Mouse (Mus musculus): ENCODE measurements around the gene Agap3. TPM values are rescaled to one million over a fixed set of nuclear protein-coding genes. Genes with fewer than 3 reads are reported as not detected.

Agap3 gene
- total RNA-seq, 2 experiments from 2014 or later: 67.8 to 71.0 TPM

DNA sequence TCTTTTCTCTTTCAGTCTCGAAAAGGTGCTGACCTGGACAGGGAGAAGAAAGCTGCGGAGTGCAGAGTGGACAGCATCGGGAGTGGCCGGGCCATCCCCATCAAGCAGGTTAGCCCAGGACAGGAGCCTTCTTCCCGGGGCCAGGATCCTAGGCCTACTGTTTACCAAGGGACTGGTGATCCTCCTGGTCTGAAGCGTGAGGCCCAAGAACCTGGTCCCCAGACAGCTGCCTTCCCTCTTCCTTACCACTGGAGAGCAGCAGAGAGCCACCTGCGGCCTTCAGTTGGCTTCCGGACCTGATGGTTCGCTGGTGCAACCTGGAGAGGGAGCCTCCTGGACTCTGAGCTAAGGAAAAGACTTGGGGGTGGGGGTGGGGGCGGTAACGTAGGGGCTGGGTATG, 31.3 kb downstream of the Agap3 start:
- intact Hi-C loops (cut with DNase I): no loop called here
- peak; percentile 72 for DNase-seq
- no peak overlapping the region for H3K4me3 ChIP-seq
- TF ChIP-seq CTCF (IDR thresholded peaks at IDR 0.05): peak; percentile 77
- H3K27ac ChIP-seq: no peak overlapping the region

DNA sequence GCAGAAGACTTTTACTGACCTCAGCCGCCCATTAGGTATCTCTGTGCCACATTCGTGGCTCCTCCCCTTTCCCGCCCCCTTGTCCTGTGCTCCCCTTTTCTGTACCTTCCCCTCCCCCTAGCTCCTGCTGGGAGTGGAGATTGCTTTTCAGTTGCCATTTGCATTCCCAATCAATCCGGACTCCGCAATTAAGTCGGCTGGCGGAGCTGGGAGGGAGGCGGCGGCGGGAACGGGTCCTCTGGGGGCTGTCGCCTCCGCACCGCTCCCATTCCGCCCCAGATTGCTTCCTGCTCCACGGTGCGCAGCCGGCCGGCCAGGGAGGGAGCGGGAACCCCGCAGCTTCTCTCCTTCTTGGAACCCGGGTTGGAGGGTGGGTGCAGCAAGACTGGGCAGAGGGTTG, 33.0 kb downstream of the Agap3 start:
- DNase-seq: no peak
- intact Hi-C loops (cut with DNase I): no loop called here
- TF ChIP-seq CTCF (IDR thresholded peaks at IDR 0.05): no peak
- H3K4me3 ChIP-seq: no peak overlapping the region
- no peak overlapping the region for H3K27ac ChIP-seq

DNA sequence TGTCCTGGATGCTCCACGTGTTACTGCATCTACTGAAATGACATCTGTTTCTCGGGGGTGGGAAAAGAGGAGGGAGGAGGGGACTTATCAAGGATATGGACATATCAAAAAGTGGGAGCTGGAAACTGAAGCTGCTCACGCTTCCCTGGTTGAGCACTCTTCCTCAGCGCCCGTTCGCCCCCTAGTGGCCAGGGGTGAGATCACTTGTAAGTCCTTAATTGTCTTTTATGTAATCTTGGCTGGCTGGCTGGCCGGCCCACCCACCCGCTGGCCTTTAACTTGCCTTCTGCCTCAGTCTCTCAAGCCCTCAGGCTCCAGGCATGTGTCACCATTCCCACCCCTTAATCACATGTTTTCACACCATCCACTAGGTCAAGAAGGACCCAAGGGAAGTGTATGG, 34.1 kb downstream of the Agap3 start:
- intact Hi-C loops (cut with DNase I): no loop called here
- Histone ChIP-seq H3K4me3 (no peak overlapping the region), H3K27ac (peak overlapping the region; percentile 55)
- peak; percentile 92 for DNase-seq
- TF ChIP-seq CTCF (IDR thresholded peaks at IDR 0.05): peak; percentile 92

DNA sequence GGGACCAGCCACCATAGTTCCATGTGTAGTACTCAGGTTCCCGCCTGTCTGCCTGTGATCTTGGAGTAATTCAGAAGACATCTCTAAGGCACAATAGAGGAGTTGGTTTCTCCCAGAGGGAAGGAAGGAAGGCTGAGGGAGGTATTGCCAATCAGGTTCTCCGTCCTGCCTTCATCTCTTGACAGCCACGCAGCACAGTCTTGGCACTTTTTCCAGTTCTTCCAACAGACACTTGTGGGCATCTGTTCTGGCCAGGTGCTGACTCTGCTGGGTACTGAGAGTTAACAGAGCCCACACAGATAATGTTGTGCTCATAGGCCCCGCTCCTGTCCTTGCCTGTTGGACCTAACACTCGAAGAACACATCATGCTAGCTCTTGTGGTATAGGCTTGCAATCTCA, 34.8 kb downstream of the Agap3 start:
- intact Hi-C loops (cut with DNase I): no loop called here
- Histone ChIP-seq H3K27ac (peak overlapping the region; percentile 55), H3K4me3 (no peak overlapping the region)
- no peak for DNase-seq
- TF ChIP-seq CTCF (IDR thresholded peaks at IDR 0.05): no peak

DNA sequence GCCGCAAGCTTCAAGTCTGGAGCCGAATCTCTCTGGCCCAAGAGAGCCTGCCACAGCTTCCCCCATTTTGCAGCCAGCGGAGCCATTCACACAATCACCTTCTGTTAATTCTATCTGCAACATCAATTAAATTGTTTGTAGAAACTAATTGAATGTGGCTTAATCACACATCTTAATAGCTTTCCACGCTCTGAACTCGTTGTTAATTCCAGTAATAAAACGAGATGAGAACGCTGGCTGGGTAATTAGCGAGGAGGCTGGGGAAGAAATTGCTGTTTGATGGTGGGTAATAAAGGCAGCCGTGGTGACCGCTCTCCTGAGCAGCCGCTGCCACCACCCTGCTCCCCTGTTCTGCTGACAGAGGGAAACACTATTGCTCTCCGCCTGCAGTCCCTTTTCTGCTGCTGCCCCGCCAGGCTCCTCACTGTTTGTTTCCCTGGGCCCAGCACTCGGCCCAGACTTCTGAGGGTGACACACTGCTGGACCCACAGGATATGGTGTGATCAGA, 38.5 kb downstream of the Agap3 start:
- Histone ChIP-seq H3K4me3 (no peak overlapping the region), H3K27ac (no peak overlapping the region)
- no peak for TF ChIP-seq CTCF (IDR thresholded peaks at IDR 0.05)
- intact Hi-C loops (cut with DNase I): no loop called here
- DNase-seq: no peak

DNA sequence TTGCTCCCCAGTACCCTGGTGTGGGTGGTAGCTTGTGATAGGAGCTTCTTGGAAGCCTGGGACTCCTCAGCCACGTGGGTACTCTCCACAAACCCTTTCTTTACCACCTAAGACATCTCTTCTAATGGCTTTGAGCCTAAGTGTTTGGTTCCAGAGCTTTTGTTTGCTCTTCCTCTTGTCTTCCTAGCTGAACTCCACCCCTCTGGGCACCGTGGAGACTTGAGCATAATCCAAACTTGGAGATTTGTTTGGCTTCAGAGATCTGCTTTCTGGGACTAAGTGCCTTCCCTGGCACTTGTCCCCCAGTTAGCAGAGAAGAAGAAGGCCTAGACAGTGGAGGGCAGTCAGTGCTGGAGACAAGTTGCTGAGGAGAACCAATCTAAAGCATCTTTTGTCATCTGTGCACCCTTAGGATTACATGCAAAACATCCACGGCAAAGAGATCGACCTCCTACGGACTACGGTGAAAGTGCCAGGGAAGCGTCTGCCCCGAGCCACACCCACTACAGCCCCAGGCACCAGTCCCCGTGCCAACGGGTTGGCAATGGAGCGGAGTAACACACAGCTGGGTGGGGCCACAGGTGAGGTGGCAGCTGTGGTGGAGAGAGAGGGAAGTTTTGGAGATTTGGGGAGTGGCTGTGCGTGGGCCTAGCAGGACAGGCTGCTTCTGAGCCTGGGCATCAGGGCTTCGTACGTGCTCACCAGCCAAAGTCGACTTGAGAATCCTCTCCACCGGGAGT, 40.7 kb downstream of the Agap3 start:
- TF ChIP-seq CTCF (IDR thresholded peaks at IDR 0.05): no peak
- no peak for DNase-seq
- Histone ChIP-seq H3K27ac (no peak overlapping the region), H3K4me3 (no peak overlapping the region)
- intact Hi-C loops (cut with DNase I): no loop called here

DNA sequence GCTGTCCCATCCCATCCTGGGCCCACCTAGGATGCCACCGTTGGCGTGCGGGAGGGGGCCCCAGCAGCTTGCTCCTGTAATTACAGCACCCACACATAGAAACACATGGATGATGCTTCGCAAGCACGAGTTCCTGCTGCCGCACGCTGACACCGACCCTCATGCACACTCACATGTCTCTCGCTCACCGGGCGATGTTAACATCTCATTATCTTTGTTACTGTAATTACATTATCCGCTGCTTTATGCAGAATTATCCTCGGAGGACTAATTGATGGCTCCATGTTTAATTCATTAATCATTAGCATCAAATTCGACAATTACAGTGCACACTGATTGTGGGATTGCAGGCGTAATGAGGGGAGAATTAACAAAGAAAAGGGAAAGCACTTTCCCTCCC, 43.0 kb downstream of the Agap3 start:
- no peak for DNase-seq
- Histone ChIP-seq H3K4me3 (no peak overlapping the region), H3K27ac (no peak overlapping the region)
- TF ChIP-seq CTCF (IDR thresholded peaks at IDR 0.05): no peak
- intact Hi-C loops (cut with DNase I): no loop called here

DNA sequence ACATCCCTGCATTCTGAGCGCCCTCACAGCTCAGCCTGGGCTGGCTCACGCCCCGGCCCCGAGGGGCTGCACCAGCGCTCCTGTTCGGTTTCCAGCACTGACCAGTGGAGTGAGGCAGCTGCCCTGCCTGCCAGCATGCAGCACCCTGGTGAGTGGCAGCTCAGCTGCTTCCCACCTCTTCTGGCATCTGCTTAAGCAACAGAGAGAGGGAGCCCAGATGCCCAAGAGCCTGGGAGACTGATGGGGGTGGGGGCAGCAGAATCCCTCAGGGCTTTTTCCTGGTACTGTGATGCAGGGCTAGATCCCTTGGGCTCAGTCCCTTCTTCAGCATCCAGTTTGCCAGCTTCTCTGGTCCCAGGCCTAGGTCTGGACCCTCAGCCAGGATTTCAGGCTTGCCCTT, 44.8 kb downstream of the Agap3 start:
- no peak overlapping the region for H3K27ac ChIP-seq
- TF ChIP-seq CTCF (IDR thresholded peaks at IDR 0.05): no peak
- no peak for DNase-seq
- H3K4me3 ChIP-seq: no peak overlapping the region
- intact Hi-C loops (cut with DNase I): no loop called here

DNA sequence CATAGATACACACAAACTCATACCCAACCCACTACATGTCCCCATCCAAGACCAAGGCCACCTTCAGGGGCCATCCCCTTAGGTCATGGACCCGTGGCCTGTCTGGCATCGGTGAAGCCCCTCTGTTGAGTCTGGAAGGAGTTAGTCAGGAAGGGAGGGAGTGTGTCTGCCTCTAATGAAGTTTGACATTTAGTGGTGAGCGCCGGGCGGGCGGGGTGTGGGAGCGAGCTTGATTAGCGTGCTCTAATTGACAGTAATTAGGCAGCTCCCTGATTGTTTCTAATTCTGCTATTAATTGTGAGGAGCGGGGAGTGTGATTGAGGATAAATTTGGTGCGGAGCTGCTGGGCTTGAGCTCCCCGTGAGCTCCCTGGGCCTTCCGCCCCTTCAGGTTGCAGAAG, 45.5 kb downstream of the Agap3 start:
- no peak for TF ChIP-seq CTCF (IDR thresholded peaks at IDR 0.05)
- intact Hi-C loops (cut with DNase I): no loop called here
- Histone ChIP-seq H3K27ac (no peak overlapping the region), H3K4me3 (no peak overlapping the region)
- no peak for DNase-seq

DNA sequence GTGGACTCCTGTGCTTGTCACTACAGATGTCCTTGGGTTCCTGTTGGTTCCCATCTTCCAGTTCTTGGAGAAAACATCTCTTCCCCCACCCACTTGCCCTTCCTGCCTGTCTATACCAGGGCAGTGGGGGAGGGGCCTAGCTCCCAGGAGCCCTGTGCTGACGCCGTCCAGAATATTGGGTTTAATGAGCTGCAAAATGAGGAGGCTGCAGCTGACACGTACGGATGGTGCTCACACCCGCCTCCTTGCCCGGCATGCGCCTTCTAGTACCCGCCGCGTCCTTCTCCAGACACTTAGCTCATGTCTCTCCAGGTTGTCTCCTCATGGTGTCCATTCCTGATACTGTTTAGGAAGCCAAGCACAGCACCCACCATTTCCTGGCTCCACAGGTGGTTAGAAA, 47.1 kb downstream of the Agap3 start:
- no peak for TF ChIP-seq CTCF (IDR thresholded peaks at IDR 0.05)
- intact Hi-C loops (cut with DNase I): no loop called here

DNA sequence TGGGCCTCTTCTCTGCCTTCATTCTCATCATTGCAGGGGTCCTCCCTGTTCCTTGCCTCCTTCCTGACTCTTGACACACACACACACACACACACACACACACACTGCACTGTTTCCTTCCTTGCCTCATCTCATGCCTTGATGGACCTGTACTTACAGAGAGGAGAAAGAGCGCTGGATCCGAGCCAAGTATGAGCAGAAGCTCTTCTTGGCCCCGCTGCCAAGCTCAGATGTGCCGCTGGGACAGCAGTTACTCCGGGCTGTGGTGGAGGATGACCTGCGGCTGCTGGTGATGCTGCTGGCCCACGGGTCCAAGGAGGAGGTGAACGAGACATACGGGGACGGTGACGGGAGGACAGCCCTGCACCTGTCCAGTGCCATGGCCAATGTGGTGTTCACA, 48.9 kb downstream of the Agap3 start:
- no peak for DNase-seq
- intact Hi-C loops (cut with DNase I): no loop called here
- no peak overlapping the region for H3K4me3 ChIP-seq
- no peak overlapping the region for H3K27ac ChIP-seq
- TF ChIP-seq CTCF (IDR thresholded peaks at IDR 0.05): no peak

More for the DNA sequence above, 47.1 kb downstream of the Agap3 start:
- Histone ChIP-seq H3K27ac (no peak overlapping the region), H3K4me3 (no peak overlapping the region)
- DNase-seq: no peak

DNA sequence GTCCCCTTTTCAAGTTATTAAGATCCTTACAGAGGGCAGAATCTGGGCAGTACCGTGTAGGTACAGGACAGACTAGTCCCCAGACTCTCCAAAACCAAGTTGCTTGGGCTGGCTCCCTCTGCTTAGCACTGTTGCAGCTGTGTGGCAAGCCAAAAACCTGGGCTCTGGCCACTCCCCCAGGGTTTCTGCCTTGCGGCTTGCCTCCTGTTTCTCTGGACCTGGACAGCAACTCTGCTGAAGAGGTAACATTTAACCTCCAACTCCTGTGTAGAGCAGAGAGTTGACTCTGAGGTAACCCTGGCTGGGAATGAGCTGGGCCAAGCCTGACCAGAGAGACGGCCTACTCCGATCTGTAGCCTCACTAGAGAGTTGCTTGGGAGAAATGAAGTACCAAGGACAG, 50.8 kb downstream of the Agap3 start:
- DNase-seq: no peak
- TF ChIP-seq CTCF (IDR thresholded peaks at IDR 0.05): no peak
- Histone ChIP-seq H3K27ac (no peak overlapping the region), H3K4me3 (no peak overlapping the region)
- intact Hi-C loops (cut with DNase I): no loop called here

DNA sequence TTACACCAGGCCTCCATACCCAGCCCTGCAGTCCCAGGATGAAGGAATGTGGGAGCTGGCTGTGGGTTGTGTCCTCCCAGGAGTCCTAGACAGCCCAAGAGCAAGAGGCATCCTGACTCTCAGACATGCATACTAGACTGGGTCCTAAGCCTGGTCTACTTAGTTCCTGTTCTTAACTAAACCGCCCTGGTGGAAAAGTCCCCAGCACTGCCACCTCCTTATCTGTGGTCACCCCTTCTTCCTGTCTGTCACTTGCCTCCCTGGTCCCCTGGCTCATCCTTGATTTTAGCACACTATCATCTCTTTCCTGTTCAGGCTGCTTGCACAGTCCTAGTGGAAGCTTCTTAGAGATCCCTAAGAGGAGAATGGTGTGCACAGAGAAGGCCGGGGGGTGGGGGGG, 53.5 kb downstream of the Agap3 start:
- DNase-seq: no peak
- Histone ChIP-seq H3K27ac (no peak overlapping the region), H3K4me3 (no peak overlapping the region)
- intact Hi-C loops (cut with DNase I): no loop called here
- TF ChIP-seq CTCF (IDR thresholded peaks at IDR 0.05): no peak

DNA sequence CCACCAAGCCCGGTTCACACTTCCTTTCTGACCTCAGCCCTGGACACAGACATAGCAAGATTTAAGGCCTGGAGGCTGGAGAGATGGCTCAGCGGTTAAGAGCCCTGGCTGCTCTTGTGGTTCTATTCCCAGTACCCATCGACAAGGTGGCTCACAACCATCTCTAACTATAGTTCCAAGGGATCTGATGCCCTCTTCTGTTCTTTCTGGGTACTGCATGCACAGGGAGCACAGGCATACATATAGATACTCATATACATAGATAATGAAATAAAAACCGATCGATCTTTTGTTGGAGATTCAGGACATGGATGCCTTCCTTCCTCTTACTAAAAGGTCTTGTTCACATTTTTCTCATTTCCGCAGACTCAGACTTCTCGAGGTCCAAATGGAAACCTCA, 56.4 kb downstream of the Agap3 start:
- H3K27ac ChIP-seq: no peak overlapping the region
- peak; percentile 10; the same call in 1 of the 2 replicates for TF ChIP-seq CTCF (IDR thresholded peaks at IDR 0.05)
- no peak for DNase-seq
- intact Hi-C loops (cut with DNase I): no loop called here
- no peak overlapping the region for H3K4me3 ChIP-seq

All from gastrocnemius, adult 2 months (tissue).